Mouse (Mus musculus) brain, embryonic 14.5 days (tissue): ENCODE measurements around the gene Prrx2.

Experiments used
- CTCF ChIP-seq: fragments of 200-500 bp; IDR thresholded peaks from 2 replicates; pipeline ENCODE4 v1.5.1; 2012; ENCODE audit warnings: inconsistent platforms, mild to moderate bottlenecking, moderate library complexity, borderline replicate concordance; ENCODE audit not compliant: insufficient read depth, insufficient read length; ENCODE audit errors: extremely low read depth
- POLR2A ChIP-seq: fragments of 200-500 bp; IDR thresholded peaks from 2 replicates; pipeline ENCODE4 v1.6.1; 2012; ENCODE audit warnings: mild to moderate bottlenecking, inconsistent platforms, borderline replicate concordance; ENCODE audit not compliant: poor library complexity, insufficient read depth, insufficient read length, severe bottlenecking; ENCODE audit errors: extremely low read depth

DNA sequence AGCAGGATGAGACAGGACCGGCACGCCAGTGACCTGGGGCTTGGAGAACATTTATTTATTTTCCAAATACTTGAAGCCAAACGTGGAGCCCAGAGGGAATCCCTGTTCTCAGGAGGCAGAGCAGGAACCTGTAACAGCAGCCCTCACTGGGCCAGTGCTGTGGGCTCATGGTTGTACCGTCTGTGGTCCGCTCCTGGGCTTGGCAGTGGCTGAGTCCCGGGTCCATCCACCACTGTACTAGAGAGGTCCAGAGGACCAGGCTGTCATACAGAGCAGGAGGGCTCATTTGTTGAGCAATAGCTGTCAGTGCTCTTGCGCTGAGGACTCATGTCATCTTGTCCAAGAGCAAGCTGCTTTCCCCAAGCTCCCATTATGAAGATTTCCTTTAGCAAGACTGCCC lies 40.3 kb downstream of the Prrx2 start:
- TF ChIP-seq POLR2A (no peak), CTCF (no peak)
